Mouse (Mus musculus) kidney, postnatal 4 days (tissue): ENCODE measurements at regions not wholly inside any gene's neighbourhood (a gene's known extent, or its start where the extent isn't known, plus 50 kb on each side); places are given as distances from the start of the nearest gene placed in this dataset.
A peak's percentile ranks its signal among the peaks of the same experiment; 100 is the strongest.

ENCODE experiments used
- DNase-seq, 2 experiments: peaks; one replicate each; pipeline ENCODE4 v3.0.0; 2021; ENCODE audit warnings: mixed read lengths in 2 of 2

GRCm38 (mm10) chr4:9218380-9218779, 979.5 kb upstream of the Car8 start:
- DNase-seq, result no peak

GRCm38 (mm10) chr4:9208606-9209005, 969.8 kb upstream of the Car8 start:
- no peak for DNase-seq

GRCm38 (mm10) chr4:9200012-9200411, 961.2 kb upstream of the Car8 start:
- DNase-seq, result no peak

- no peak for DNase-seq
Measured at GRCm38 (mm10) chr4:9196435-9196834, 957.6 kb upstream of the Car8 start.

- no peak for DNase-seq
Measured at GRCm38 (mm10) chr4:9193121-9193520, 954.3 kb upstream of the Car8 start.

GRCm38 (mm10) chr4:9185156-9185875, 946.5 kb upstream of the Car8 start:
- DNase-seq, result no peak

- peak; percentile 9 to 16 for DNase-seq
Measured at GRCm38 (mm10) chr4:9184451-9185121, 945.7 kb upstream of the Car8 start.

- DNase-seq, result no peak
Measured at GRCm38 (mm10) chr4:9174365-9174764, 935.5 kb upstream of the Car8 start.

GRCm38 (mm10) chr4:9162374-9162773, 923.5 kb upstream of the Car8 start:
- DNase-seq, result no peak

GRCm38 (mm10) chr4:9161814-9162133, 922.9 kb upstream of the Car8 start:
- no peak for DNase-seq

GRCm38 (mm10) chr4:9161068-9161813, 922.4 kb upstream of the Car8 start:
- DNase-seq, result no peak

- no peak for DNase-seq
Measured at GRCm38 (mm10) chr4:9147732-9148131, 908.9 kb upstream of the Car8 start.

GRCm38 (mm10) chr4:9144226-9145215, 905.7 kb upstream of the Car8 start:
- DNase-seq, result no peak

- no peak for DNase-seq
Measured at GRCm38 (mm10) chr4:9143087-9143486, 904.2 kb upstream of the Car8 start.

- DNase-seq, result no peak
Measured at GRCm38 (mm10) chr4:9141946-9142683, 903.3 kb upstream of the Car8 start.

- DNase-seq, result no peak
Measured at GRCm38 (mm10) chr4:9140691-9141090, 901.9 kb upstream of the Car8 start.

GRCm38 (mm10) chr4:9136657-9137056, 897.8 kb upstream of the Car8 start:
- no peak for DNase-seq

- peak; percentile 22 to 49 for DNase-seq
Measured at GRCm38 (mm10) chr4:9136188-9136569, 897.3 kb upstream of the Car8 start.

- peak; percentile 96 to 98 for DNase-seq
Measured at GRCm38 (mm10) chr4:9135481-9136187, 896.8 kb upstream of the Car8 start.

- DNase-seq, result no peak
Measured at GRCm38 (mm10) chr4:9133695-9134094, 894.9 kb upstream of the Car8 start.

GRCm38 (mm10) chr4:9132982-9133625, 894.3 kb upstream of the Car8 start:
- DNase-seq, result no peak
